Mouse (Mus musculus) cerebellum, postnatal 10 days (tissue): ENCODE measurements at regions not wholly inside any gene's neighbourhood (a gene's known extent, or its start where the extent isn't known, plus 50 kb on each side); places are given as distances from the start of the nearest gene placed in this dataset.

Experiments
- DNase-seq, 2 experiments: peaks; one replicate each; pipeline ENCODE4 v3.0.0; 2021; ENCODE audit warnings: mixed read lengths in 2 of 2

DNA sequence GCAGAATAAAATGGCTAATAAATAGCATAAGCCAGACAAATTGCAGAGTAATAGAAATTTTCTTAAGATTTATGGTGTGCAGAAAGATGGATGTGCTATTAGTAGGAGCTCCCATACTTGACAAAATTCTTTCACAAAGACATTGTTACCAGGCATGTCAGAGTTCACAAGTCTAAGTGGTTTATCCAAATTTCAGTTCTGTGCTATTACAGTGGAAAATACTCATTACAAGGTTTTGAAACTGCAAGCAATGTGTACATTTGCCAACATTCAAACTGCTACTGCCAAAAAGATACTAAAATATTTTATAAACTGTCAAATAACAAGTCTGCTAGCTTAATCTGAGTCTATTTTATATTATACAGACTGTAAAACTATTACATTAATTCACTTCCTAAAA, 1550.2 kb upstream of the Acvr2a start:
- no peak for DNase-seq

DNA sequence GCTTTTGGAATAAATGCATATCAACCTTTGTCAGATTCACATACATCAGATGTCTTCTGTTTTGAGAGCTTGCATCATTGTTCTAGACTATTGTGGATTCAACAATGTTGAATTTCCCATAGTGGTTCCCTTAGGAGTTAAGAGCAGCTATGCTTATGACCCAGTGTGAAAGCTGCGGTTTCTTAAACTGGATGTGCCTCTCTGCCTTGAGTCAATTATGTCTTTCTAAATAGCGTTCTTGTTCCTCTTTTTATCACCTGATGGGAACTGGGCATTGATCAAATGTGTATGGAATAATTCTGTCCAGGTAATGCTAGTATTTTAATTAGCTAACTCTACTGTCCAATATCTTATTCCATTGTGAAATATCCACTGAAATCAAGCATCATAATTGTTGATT, 1548.0 kb upstream of the Acvr2a start:
- DNase-seq, result no peak

DNA sequence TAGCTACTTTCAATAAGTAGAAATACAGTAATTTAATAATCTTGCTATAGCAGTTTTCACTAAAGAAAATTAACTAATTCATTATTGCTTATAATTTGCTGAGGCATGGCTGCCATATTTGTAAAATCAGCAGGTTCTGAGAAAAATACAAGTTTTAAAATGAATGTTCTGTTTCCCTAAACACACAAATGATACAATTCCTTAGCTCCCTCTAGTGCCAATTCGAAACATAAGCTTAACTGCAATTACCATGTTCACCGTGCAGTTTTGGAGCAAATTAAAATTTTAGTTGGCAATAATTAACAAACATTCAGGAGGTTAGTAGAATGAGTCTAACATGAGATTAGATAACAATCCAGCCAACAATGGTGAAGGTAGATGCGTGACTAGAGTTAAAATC, 1518.4 kb upstream of the Acvr2a start:
- peak; percentile 3 to 35 for DNase-seq

DNA sequence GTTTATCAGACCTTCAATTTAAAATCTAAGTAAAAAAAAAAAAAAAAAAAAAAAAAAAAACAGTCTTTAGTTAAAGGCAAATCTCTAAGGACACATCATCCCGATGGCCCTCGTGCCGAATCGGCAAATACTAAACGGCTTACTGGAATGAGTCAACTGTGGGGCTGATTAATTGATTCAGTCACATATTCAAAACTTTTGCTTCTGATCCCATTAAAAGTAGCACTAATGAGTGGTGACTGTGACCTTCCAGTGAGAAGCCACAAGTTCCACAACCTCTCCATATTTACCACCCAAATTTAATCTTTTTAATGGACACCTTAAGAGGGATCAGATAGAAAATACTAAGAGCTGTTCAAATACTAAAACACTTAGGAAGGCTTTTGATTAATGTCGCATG, 1511.9 kb upstream of the Acvr2a start:
- DNase-seq, result no peak

DNA sequence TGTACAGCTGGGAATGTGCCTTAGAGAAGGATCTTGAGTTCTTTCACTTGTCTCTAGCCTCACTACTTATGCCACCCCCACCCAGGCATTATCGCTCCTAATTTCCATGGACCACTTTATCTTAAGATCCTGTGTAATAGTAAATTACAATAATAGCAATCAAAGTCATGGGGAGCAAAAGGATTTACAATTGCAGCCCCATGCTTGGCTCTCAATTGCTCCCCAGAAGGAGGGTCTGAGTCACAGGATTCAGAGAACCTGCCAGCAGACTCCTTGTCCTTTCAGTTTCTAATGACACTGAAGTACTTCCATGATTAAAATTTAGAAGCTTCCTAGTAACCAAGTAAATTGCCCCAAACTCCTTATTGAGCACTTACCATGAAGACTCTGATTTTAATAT, 1483.3 kb upstream of the Acvr2a start:
- DNase-seq, result no peak

DNA sequence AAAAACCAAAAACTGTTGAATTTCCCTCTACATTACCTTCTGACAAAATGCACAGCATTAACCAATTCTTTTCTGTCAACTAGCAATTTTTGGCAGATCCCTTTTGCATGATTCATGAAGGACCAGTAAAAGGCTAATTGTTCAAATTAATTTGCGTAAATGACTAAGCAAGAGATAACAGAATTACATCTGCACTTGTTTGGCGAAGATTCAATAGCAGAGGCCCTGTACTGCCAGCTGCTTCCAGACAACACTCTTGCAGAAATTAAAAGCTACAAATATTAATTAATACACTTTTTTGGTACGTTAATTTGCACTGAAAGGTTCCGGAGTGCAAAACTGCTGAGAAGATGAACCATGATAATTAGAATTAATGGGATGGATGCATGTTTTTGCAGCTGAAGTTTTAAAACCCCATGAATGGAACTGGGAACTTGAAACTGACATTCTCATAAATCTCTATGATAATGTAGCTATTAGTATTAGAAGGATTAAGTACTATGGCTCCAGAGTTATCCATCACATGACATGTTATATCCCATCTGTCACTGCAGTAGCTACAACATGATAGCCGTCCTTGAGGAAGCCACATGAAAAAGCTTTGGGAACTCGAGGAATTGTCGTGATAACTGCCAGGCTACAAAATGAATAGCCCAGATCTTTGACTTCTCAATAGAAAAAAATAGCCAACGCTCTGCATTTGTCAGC, 1479.3 kb upstream of the Acvr2a start:
- DNase-seq, result no peak

DNA sequence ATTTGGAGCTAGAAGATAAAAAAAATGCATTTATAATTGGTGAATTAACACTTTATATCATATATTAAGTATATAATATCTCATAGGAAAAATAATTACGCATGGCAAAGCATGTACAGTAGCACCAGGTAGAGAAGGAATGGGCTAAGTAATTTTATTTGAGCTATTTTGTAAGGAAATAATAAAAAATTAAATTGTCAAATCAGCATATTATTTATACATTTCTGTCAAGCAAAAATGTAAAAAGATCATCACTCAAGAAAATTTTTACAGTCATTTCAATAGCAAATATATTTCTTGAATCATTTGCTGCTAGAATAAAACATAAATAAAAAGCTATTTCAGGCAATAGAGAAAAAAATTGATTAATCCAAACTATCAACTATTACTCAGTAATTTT, 1450.4 kb upstream of the Acvr2a start:
- DNase-seq, result no peak

DNA sequence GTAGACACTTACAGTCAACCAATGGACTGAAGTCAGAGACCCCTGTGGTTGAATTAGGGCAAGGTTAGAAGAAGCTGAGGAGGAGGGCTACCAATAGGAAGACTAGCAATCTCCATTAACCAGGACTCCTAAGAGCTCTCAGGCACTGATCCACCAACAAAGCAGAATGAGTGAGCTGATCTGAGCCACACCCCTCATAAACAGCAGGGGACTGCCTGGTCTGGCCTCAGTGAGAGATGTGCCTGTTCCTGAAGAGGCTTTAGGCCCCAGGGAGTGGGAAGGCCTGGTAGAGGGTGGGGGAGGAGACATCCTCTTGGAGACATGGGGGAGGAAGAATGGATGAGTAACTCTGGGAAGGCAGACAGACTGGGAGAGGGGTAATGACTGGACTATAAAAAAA, 1445.6 kb upstream of the Acvr2a start:
- no peak for DNase-seq
